Mouse (Mus musculus) spleen, postnatal 36 days (tissue): ENCODE results near the gene Brwd3.

Source experiments
- DNase-seq, 2 experiments: peaks; one replicate each; pipeline ENCODE4 v3.0.0; 2022; ENCODE audit warnings: low spot score in 2 of 2, mixed read lengths in 1 of 2

The Brwd3 gene

GRCm38 (mm10) chrX:108834090-108834774 lies at the start of gene Brwd3:
Brwd3 (minus strand) TSS chrX:108834372.
- DNase-seq = peak; percentile 88 to 90

GRCm38 (mm10) chrX:108862632-108863031 lies 28.5 kb upstream of the Brwd3 start:
- DNase-seq = no peak

GRCm38 (mm10) chrX:108842705-108843104 lies 8.5 kb upstream of the Brwd3 start:
- no peak for DNase-seq

- no peak for DNase-seq
These were observed 2.2 kb upstream of the Brwd3 start for GRCm38 (mm10) chrX:108836416-108836815.

GRCm38 (mm10) chrX:108835233-108835632 lies 1.1 kb upstream of the Brwd3 start:
- no peak for DNase-seq

- peak; percentile 3 to 4 for DNase-seq
These were observed 671 bp downstream of the Brwd3 start for GRCm38 (mm10) chrX:108833381-108834020.

- peak; percentile 80 to 83 for DNase-seq
These were observed 1.4 kb downstream of the Brwd3 start for GRCm38 (mm10) chrX:108832674-108833189.

GRCm38 (mm10) chrX:108831231-108831630 lies 2.9 kb downstream of the Brwd3 start:
- no peak for DNase-seq

GRCm38 (mm10) chrX:108828111-108828510 lies 6.1 kb downstream of the Brwd3 start:
- no peak for DNase-seq

- DNase-seq = no peak
These were observed 36.9 kb downstream of the Brwd3 start for GRCm38 (mm10) chrX:108797268-108797667.

- DNase-seq = peak in 1 of 2 experiments; percentile 14
These were observed 50.4 kb downstream of the Brwd3 start for GRCm38 (mm10) chrX:108783724-108784123.

- no peak for DNase-seq
These were observed 102.4 kb downstream of the Brwd3 start for GRCm38 (mm10) chrX:108731755-108732154.

- no peak for DNase-seq
These were observed 104.6 kb downstream of the Brwd3 start for GRCm38 (mm10) chrX:108729564-108729963.

GRCm38 (mm10) chrX:108729068-108729467 lies 105.1 kb downstream of the Brwd3 start:
- no peak for DNase-seq

GRCm38 (mm10) chrX:108728334-108728733 lies 105.8 kb downstream of the Brwd3 start:
- DNase-seq = no peak

GRCm38 (mm10) chrX:108724241-108724640 lies 109.9 kb downstream of the Brwd3 start:
- no peak for DNase-seq

- no peak for DNase-seq
These were observed 111.7 kb downstream of the Brwd3 start for GRCm38 (mm10) chrX:108722447-108722846.

- no peak for DNase-seq
These were observed 129.9 kb downstream of the Brwd3 start for GRCm38 (mm10) chrX:108704312-108704711.
